Mouse (Mus musculus) hindbrain, postnatal 0 days (tissue): Measurements from ENCODE around the gene Olfr318. TPM values are rescaled to one million over a fixed set of nuclear protein-coding genes. Genes with fewer than 3 reads are reported as not detected.
A peak's percentile ranks its signal among the peaks of the same experiment; 100 is the strongest.
"Not testable (repeated sequence)": the region's sequence is repeated elsewhere in the genome, so short reads cannot be mapped to it uniquely, and the experiment has no call there.

Experiments
- ATAC-seq: fragments of 200-750 bp; cut with Nextera tagmentation; 2 replicates; pipeline ENCODE4 v1.8.0; 2017; ENCODE audit warnings: mild to moderate bottlenecking, moderate TSS enrichment, moderate library complexity
- DNase-seq: peaks from one replicate; pipeline ENCODE4 v3.0.0-alpha.2; 2015; ENCODE audit warnings: low spot score
- H3K27ac ChIP-seq: fragments of 300-500 bp; sonication (generic); 2 replicates; pipeline ENCODE4 v1.5.1; 2014; ENCODE audit warnings: mild to moderate bottlenecking
- H3K27me3 ChIP-seq: fragments of 300-500 bp; sonication (generic); 2 replicates; pipeline ENCODE4 v1.6.1; 2014; ENCODE audit warnings: low read length, mixed read lengths; ENCODE audit not compliant: insufficient read depth
- H3K36me3 ChIP-seq: fragments of 300-500 bp; sonication (generic); 2 replicates; pipeline ENCODE4 v1.6.1; 2014; ENCODE audit warnings: low read length, mixed read lengths; ENCODE audit not compliant: insufficient read depth
- H3K4me1 ChIP-seq: fragments of 300-500 bp; sonication (generic); 2 replicates; pipeline ENCODE4 v1.6.1; 2014; ENCODE audit warnings: antibody characterized with exemption, low read length, mixed read lengths; ENCODE audit not compliant: insufficient read depth
- H3K4me2 ChIP-seq: fragments of 300-500 bp; sonication (generic); 2 replicates; pipeline ENCODE4 v1.6.1; 2014; ENCODE audit warnings: low read depth, mild to moderate bottlenecking, low read length, moderate library complexity, mixed read lengths
- H3K4me3 ChIP-seq: fragments of 300-500 bp; sonication (generic); 2 replicates; pipeline ENCODE4 v1.5.1; 2014; ENCODE audit warnings: low read length
- H3K9ac ChIP-seq: fragments of 300-500 bp; sonication (generic); replicated peaks from 2 replicates; pipeline ENCODE4 v1.6.1; 2014; ENCODE audit warnings: mild to moderate bottlenecking, low read length, moderate library complexity, mixed read lengths
- H3K9me3 ChIP-seq: fragments of 300-500 bp; sonication (generic); 2 replicates; pipeline ENCODE4 v1.6.1; 2016; ENCODE audit warnings: low read length, mixed read lengths
- CTCF ChIP-seq: IDR thresholded peaks from 2 replicates; pipeline ENCODE4 v1.5.1; 2016; ENCODE audit warnings: antibody characterized with exemption, control low read depth, low read depth
- WGBS: fragments of 180-500 bp; shearing (Covaris S2); extraction: QIAGEN DNeasy Blood & Tissue Kit; methylation state at CpG from one replicate; pipeline ENCODE4 v1.1.7; 2014; 5-methylcytosine and 5-hydroxymethylcytosine counted together
- polyA plus RNA-seq: library from polyadenylated mRNA; unstranded; fragments of >200 nt; fragmentation: Nextera tagmentation; extraction: Ambion mirVana; gene quantifications from 2 replicates; pipeline ENCODE4 v1.2.1, GENCODE M21; 2015
- total RNA-seq: library from RNA; depleted of rRNA; stranded (reverse); fragments of >200 nt; gene quantifications from 2 replicates; pipeline ENCODE4 v1.2.3, GENCODE M21; 2014; rRNA removed

The Olfr318 gene
- total RNA-seq (not detected in 2 replicates), polyA plus RNA-seq (not detected in 2 replicates)

DNA sequence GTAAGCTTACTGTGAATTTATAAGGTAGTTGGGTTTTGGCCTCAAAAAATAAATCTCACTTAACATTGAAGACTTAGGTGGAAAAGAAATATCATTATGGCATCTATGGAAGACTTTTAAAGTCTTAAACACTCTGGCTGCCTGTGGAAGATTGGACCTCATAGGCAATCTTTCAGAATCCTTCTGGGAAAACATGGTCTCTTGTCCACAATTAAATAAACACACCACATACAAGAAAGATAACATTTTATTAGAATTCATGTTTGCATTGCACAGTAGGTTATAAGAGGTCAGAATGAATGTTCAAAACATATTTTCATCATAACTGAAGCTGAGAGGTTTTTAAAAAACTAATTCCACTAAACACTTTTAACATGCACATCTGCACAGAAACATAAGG is at the start of gene Olfr318:
Olfr318 (minus strand) TSS at position 101 of the 400 bp plus-strand sequence.
- H3K9me3 ChIP-seq, result no peaks in the 10 kb centered on the region
- no peak within 1 kb of the TSS for H3K4me2 ChIP-seq
- H3K9ac ChIP-seq, result no peak within 1 kb of the TSS
- DNase-seq (no peak), ATAC-seq (no peak)
- H3K4me1 ChIP-seq, result no peaks in the 10 kb centered on the region
- H3K4me3 ChIP-seq, result no peak within 1 kb of the TSS
- no peaks in the 10 kb centered on the region for H3K36me3 ChIP-seq
- no peak for TF ChIP-seq CTCF
- H3K27ac ChIP-seq, result no peak within 1 kb of the TSS
- no peaks in the 10 kb centered on the region for H3K27me3 ChIP-seq

- DNase-seq, result no peak
- no peaks in the 10 kb centered on the region for H3K27me3 ChIP-seq
- no peak for ATAC-seq
- H3K36me3 ChIP-seq, result no peaks in the 10 kb centered on the region
- no peak within 1 kb of the TSS for H3K4me2 ChIP-seq
- no peak within 1 kb of the TSS for H3K9ac ChIP-seq
- no peak within 1 kb of the TSS for H3K27ac ChIP-seq
- H3K9me3 ChIP-seq, result no peaks in the 10 kb centered on the region
- TF ChIP-seq CTCF, result no peak
- no peaks in the 10 kb centered on the region for H3K4me1 ChIP-seq
- H3K4me3 ChIP-seq, result no peak within 1 kb of the TSS
Measured at GRCm38 (mm10) chr11:58772888-58773287, 49.1 kb upstream of the Olfr318 start, which contains the start of gene Olfr315. Olfr315 (plus strand) TSS chr11:58773188.

GRCm38 (mm10) chr11:58752434-58752833 is 28.6 kb upstream of the Olfr318 start, which contains the start of gene Olfr316:
Olfr316 (plus strand) TSS chr11:58752734.
- no peak within 1 kb of the TSS for H3K4me2 ChIP-seq
- H3K36me3 ChIP-seq, result no peaks in the 10 kb centered on the region
- no peak within 1 kb of the TSS for H3K4me3 ChIP-seq
- TF ChIP-seq CTCF, result no peak
- 88% methylated on average over 2 of the region's 2 CpGs for WGBS
- H3K27ac ChIP-seq, result no peak within 1 kb of the TSS
- no peaks in the 10 kb centered on the region for H3K9me3 ChIP-seq
- H3K27me3 ChIP-seq, result no peaks in the 10 kb centered on the region
- no peaks in the 10 kb centered on the region for H3K4me1 ChIP-seq
- ATAC-seq (no peak), DNase-seq (no peak)
- H3K9ac ChIP-seq, result no peak within 1 kb of the TSS

DNA sequence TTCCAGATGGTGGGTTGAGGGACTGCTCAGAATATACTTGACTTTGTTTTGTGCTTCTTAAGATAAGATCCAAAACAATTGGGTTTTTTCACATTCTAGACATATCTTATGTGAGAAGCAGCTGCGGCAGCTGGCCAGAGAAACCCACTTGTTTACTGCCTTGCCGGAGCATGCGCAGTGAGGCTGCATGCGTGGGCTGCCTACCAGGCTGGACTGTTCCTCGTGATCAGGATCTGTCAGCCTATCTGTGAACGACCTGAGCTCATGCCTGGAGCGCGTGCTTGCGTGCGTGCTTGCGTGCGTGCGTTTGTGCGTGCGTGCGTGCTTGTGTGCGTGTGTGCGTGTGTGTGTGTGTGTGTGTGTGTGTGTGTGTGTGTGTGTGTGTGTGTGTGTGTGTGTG is 27.3 kb upstream of the Olfr318 start:
- 89% methylated on average over 18 of the region's 18 CpGs for WGBS
- not testable (repeated sequence) for H3K4me2 ChIP-seq, H3K4me3 ChIP-seq, H3K27me3 ChIP-seq, ATAC-seq, H3K9me3 ChIP-seq, H3K4me1 ChIP-seq, H3K36me3 ChIP-seq, DNase-seq, H3K27ac ChIP-seq, H3K9ac ChIP-seq

- WGBS, result 80% methylated on average over 4 of the region's 4 CpGs
- no peaks in the 10 kb centered on the region for H3K9me3 ChIP-seq
- H3K4me1 ChIP-seq, result no peaks in the 10 kb centered on the region
- H3K27ac ChIP-seq, result no peak within 1 kb of the TSS
- no peak within 1 kb of the TSS for H3K4me2 ChIP-seq
- no peak within 1 kb of the TSS for H3K9ac ChIP-seq
- TF ChIP-seq CTCF, result no peak
- H3K27me3 ChIP-seq, result no peaks in the 10 kb centered on the region
- no peaks in the 10 kb centered on the region for H3K36me3 ChIP-seq
- ATAC-seq (no peak), DNase-seq (no peak)
- H3K4me3 ChIP-seq, result no peak within 1 kb of the TSS
Measured at GRCm38 (mm10) chr11:58738792-58739262, 15.0 kb upstream of the Olfr318 start, which contains the start of gene Olfr317. Olfr317 (minus strand) TSS chr11:58739212.

DNA sequence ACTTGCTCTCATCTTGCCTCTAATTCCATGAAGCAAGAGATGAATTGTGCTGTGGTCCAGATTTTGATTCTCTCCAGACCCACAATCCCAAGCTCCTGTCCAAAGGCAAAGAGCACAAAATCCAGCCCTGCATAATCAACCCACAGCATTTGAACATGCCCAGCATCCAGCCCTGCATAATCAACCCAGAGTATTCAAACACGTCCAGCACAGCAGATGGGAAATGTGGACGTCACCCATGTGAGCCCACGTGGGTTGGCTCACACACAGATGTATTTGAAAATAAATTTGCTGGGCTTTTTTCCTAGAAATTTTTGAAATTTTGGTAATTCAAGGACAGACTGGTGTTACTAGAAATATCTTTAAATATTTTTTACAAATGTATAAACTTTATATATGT is 9.6 kb upstream of the Olfr318 start:
- no peaks in the 10 kb centered on the region for H3K9me3 ChIP-seq
- ATAC-seq (peak; percentile 71; the same call in 1 of the 2 replicates), DNase-seq (peak; percentile 56)
- TF ChIP-seq CTCF, result no peak
- H3K27me3 ChIP-seq, result no peaks in the 10 kb centered on the region
- 39% methylated on average over 3 of the region's 3 CpGs for WGBS
- H3K4me1 ChIP-seq, result no peaks in the 10 kb centered on the region
- no peak overlapping the region for H3K4me2 ChIP-seq
- H3K36me3 ChIP-seq, result no peaks in the 10 kb centered on the region
- no peak overlapping the region for H3K9ac ChIP-seq
- H3K27ac ChIP-seq, result no peak overlapping the region
- H3K4me3 ChIP-seq, result no peak overlapping the region

DNA sequence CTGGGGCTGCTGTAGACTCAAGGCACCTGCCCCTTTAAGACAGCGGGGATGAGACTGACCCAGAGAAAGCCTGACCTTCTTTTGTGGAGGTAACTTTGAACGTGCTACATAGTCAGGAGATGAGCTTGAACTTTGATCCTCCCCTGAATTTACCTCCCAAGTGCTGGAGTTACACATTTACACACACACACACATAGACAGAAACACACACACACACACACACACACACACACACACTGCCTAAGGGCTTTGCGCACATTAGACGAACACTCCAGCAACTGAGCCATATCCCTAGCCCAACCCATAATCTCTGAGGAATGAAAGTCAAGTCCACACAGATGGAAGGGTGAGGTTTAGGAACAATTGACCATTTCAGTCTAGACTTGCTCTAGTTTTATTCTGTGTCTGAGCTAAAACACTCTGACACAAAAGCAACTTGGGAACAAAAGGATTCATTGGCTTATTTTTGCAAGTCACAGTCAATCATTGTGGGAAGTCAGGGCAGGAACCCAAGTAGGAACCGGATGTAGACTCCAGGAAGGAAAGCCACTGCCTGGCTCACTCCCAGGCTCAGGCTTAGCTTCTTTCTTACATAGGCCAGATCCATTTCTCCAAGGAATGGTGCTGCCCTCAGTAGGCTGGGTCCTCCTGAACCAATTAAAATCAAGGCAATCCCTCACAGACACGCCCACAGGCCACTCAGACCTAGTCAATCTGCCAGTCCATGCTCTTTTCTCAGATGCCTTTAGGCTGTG is 4.3 kb upstream of the Olfr318 start:
- not testable (repeated sequence) for H3K9me3 ChIP-seq, H3K9ac ChIP-seq, H3K36me3 ChIP-seq, ATAC-seq, H3K4me1 ChIP-seq, H3K4me3 ChIP-seq, H3K4me2 ChIP-seq, H3K27me3 ChIP-seq, DNase-seq, H3K27ac ChIP-seq
- WGBS, result 75% methylated on average over 6 of the region's 6 CpGs
